Mouse (Mus musculus) stomach, postnatal 0 days (tissue): ENCODE results near the gene Snrnp70.

Experiments
- CTCF ChIP-seq: IDR thresholded peaks from 2 replicates; pipeline ENCODE4 v1.5.1; 2016; ENCODE audit warnings: antibody characterized with exemption, low read depth, mild to moderate bottlenecking, moderate library complexity
- EP300 ChIP-seq: optimal IDR thresholded peaks from 2 replicates; pipeline ENCODE3; 2016; ENCODE audit warnings: antibody characterized with exemption

DNA sequence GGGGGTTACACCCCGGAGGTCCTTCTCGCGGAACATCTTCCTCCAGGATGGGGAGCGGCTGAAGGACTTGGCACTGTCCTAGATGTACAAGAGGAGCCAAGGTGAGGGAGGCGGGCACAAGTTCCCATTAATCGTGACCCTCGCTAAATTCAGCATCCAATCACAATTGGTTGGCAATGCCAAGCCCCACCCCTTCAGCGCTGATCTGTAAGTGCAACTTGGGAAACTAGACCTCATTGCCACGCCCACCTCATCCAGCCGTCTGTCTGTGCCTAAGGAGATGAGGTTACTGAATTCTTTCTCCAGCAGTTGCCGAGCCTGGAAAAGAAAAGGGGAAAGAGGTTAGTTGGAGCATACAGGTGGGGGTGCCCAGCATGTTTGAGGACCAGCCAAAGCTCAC lies 54.9 kb downstream of the Snrnp70 start:
- TF ChIP-seq CTCF (no peak), EP300 (no peak)
